Mouse (Mus musculus) embryo, embryonic 11.5 days (tissue): Measurements from ENCODE around the gene Amigo2.
"Not testable (repeated sequence)": the region's sequence is repeated elsewhere in the genome, so short reads cannot be mapped to it uniquely, and the experiment has no call there.

ENCODE experiments used
- DNase-seq: peaks from one replicate; pipeline ENCODE4 v3.0.0-alpha.2; 2012; ENCODE audit warnings: low read depth, low spot score

Gene Amigo2

DNA sequence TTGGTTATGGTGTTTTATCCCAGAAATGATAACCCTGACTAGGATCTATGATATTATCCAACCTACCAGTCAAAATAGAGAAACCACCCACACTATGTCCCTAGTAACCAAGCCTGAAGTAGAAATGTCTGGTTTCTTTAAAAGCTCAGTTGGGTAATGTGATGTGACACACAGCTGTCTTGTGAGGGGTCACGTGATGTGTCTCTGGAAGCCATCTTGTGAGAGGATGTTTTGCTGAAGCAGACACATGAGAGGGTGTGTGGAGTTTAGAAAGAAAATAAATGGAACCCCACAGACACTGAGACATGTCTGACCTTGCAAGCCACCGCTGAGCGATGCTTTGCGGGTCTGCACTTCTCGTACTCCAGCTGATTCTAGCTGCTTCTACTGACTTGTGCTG is 30.2 kb downstream of the Amigo2 start:
- DNase-seq: no peak

DNA sequence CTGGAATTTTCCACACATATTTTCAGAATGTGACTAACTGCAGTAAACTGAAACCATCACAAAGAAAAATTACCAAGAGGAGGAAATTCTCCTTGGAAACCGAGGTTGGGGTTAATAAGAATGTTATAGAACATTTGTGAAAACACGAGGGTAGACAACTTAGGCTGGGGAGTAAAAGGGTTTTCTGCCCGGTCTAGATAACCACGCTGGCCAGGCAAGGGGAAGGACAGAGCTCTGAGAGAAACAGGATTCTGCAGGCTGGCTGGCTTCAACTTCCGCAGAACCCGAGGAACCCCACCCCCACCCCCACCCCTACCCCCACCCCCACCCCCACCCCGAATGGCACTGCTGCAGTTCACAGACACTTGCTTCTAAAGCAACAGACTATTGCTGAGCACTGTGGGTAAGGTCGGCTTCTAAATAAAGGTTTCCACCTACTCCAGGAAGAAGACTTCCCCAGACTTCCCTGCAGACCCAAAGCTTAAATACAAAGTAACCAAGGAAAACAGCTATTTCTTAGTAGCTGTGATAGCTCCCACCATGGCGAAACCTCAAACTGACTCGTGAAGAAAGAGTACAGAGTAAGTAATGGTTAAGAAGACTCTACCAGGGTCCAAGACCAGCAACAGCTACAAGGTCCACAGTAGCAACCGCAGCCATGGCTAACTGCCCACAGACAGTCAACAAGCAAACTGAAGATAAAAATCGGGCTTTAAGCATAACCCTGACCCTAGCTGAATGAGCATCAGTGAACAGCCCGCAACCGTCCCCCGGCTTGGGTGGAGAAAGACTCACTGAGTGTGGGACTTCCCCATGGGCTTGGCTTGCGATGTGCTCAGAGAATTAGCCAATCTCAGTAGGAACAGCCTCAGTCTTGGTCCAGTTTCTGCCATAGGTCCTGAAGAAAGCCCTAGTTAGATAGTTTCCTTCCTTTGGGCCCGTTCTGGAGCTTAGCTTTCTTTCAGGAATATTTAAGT is 34.3 kb downstream of the Amigo2 start:
- no peak for DNase-seq

DNA sequence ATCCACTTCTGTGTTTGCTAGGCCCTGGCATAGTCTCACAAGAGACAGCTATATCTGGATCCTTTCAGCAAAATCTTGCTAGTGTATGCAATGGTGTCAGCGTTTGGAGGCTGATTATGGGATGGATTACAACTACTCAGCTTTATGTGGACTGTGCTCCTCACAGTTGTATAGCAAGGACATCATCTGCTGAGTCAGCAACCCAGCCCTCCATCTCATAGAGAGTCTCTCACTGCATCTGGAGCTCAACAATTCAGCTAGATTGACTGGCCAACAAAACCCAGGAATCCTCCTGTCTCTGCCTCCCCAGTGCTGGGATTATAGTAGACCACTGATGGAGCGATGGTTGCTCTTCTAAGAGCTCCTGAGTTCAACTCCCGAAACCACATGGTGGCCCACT is 37.3 kb downstream of the Amigo2 start:
- not testable (repeated sequence) for DNase-seq

DNA sequence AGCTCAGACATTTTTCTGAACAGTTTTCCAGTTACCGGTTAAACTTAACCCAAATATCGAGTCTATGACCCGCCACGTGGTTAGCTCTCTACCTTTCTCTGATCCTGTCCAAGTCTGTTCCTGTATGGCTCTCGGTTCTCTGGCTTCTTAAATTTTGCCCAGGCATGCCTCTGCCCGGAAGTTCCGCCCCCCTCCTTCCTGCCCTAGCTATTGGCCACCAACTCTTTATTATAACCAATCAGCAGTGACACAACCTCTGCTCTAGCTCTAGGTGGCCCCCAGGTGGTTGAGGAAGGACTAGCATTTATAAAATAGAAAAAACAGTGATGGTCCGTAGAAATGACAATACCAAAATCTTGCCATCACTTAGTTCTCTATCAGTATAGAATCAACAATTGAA is 40.6 kb downstream of the Amigo2 start:
- DNase-seq: no peak

DNA sequence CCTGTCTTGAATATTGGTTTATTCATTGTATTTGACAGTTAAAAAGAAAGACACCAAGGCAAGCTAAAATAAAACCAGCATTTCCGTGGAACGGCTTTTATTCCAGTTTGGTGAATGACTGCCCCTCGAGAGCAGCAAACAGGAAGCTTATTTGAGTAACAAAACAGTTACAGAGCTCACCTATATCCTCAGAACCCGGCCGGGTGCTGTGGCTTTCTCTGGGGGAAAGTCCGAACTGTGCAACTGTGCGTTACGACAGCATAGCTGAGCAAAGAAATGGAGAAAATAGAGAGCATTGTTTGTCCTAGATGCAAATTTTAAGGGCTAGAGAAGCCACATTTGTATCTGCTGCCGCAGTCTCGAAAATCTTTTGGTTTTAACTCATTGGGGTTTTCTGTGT is 41.3 kb downstream of the Amigo2 start:
- no peak for DNase-seq

DNA sequence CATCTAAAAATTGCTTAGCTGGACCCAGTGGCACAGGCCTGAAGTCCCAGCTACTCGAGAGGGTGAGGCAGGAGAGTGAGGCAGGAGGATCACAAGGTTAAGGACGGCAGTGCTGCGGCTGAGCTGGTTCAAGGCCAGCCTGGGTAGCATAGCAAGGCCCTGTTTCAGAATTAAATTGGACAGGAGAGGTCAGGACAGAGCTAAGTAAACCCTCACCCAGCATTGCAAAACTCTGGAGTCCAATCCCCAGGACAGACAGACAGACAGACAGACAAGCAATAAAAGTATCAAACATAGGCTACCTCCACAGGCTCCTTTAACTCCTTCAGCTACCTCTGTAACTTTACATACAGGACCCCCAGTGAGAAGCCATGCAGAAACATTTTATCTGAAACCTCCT is 42.2 kb downstream of the Amigo2 start:
- no peak for DNase-seq

DNA sequence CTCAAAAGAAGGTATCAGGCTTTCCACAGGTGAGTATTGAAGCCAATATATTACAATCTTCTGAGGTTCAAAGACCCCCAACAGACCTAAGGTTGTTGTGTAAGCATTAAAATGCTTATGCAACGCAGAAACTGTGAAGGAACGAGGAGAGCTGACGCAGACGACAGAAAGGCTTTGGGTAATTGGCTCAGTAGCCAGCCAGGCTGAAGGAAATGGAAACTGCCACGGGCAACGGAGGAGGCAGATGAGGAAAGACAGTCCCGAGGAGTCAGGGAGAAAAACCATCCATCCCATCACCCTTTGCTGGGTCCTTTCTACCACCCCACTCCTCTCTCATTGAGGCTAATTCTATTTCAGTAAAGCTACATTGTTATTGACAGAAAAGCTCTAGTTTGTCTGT is 50.4 kb downstream of the Amigo2 start:
- DNase-seq: no peak

DNA sequence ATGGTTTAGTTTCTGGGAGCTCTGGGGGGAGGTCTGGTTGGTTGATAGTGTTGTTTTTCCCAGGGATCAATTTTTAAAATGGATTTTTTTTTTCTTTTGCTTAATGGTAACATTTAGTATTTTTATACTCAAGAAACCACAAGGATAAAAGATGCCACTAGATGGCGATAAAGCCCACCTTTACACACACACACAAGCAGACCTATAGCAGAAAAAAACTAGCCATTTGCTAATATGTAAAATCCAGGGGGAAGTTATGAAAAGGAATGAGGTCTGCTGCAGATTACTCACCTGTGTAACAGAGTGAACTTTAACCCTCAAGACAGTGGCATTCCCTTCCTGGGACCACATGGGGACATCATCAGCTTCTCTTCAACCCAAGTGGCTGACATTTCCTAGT is 51.5 kb downstream of the Amigo2 start:
- DNase-seq: peak; percentile 59
